Mouse (Mus musculus) yolk sac, embryonic 10.5 days (tissue): ENCODE results near the gene Kcnq1.

ENCODE experiments used
- DNase-seq: peaks from one replicate; pipeline ENCODE4 v3.0.0-alpha.2; 2017; ENCODE audit warnings: low spot score

Kcnq1 gene

GRCm38 (mm10) chr7:143185506-143185905 is 79.3 kb downstream of the Kcnq1 start:
- DNase-seq = no peak

- no peak for DNase-seq
Measured at GRCm38 (mm10) chr7:143186378-143186777, 80.2 kb downstream of the Kcnq1 start.

GRCm38 (mm10) chr7:143187181-143187580 is 81.0 kb downstream of the Kcnq1 start:
- DNase-seq = no peak

- no peak for DNase-seq
Measured at GRCm38 (mm10) chr7:143188589-143188988, 82.4 kb downstream of the Kcnq1 start.

- DNase-seq = no peak
Measured at GRCm38 (mm10) chr7:143189965-143190722, 84.0 kb downstream of the Kcnq1 start.

- DNase-seq = no peak
Measured at GRCm38 (mm10) chr7:143190911-143191310, 84.7 kb downstream of the Kcnq1 start.

GRCm38 (mm10) chr7:143192392-143192791 is 86.2 kb downstream of the Kcnq1 start:
- DNase-seq = no peak

GRCm38 (mm10) chr7:143194064-143194463 is 87.9 kb downstream of the Kcnq1 start:
- DNase-seq = no peak

GRCm38 (mm10) chr7:143197951-143198440 is 91.8 kb downstream of the Kcnq1 start:
- no peak for DNase-seq

GRCm38 (mm10) chr7:143198443-143198842 is 92.3 kb downstream of the Kcnq1 start:
- no peak for DNase-seq

GRCm38 (mm10) chr7:143201255-143201654 is 95.1 kb downstream of the Kcnq1 start:
- DNase-seq = no peak

- DNase-seq = peak; percentile 31
Measured at GRCm38 (mm10) chr7:143203897-143204296, 97.7 kb downstream of the Kcnq1 start.

- peak; percentile 50 for DNase-seq
Measured at GRCm38 (mm10) chr7:143207044-143207443, 100.9 kb downstream of the Kcnq1 start.

- DNase-seq = no peak
Measured at GRCm38 (mm10) chr7:143210796-143211195, 104.6 kb downstream of the Kcnq1 start.

GRCm38 (mm10) chr7:143251206-143251605 is 145.0 kb downstream of the Kcnq1 start:
- no peak for DNase-seq

GRCm38 (mm10) chr7:143253126-143253871 is 147.1 kb downstream of the Kcnq1 start:
- no peak for DNase-seq

GRCm38 (mm10) chr7:143254901-143255300 is 148.7 kb downstream of the Kcnq1 start:
- no peak for DNase-seq

GRCm38 (mm10) chr7:143261246-143261645 is 155.1 kb downstream of the Kcnq1 start:
- no peak for DNase-seq

- no peak for DNase-seq
Measured at GRCm38 (mm10) chr7:143263557-143263956, 157.4 kb downstream of the Kcnq1 start.

GRCm38 (mm10) chr7:143263966-143264365 is 157.8 kb downstream of the Kcnq1 start:
- DNase-seq = no peak

- DNase-seq = no peak
Measured at GRCm38 (mm10) chr7:143265386-143265785, 159.2 kb downstream of the Kcnq1 start.

GRCm38 (mm10) chr7:143265829-143266438 is 159.8 kb downstream of the Kcnq1 start:
- no peak for DNase-seq

GRCm38 (mm10) chr7:143273747-143274146 is 167.6 kb downstream of the Kcnq1 start:
- DNase-seq = no peak
